Mouse (Mus musculus) embryonic facial prominence, embryonic 14.5 days (tissue): ENCODE data around the gene Gm38655. TPM values are rescaled to one million over a fixed set of nuclear protein-coding genes. Genes with fewer than 3 reads are reported as not detected.

Experiments
- ATAC-seq: fragments of 200-750 bp; cut with Nextera tagmentation; 2 replicates; pipeline ENCODE4 v1.8.0; 2017; ENCODE audit warnings: low read depth, moderate number of reproducible peaks, moderate TSS enrichment
- DNase-seq: peaks from one replicate; pipeline ENCODE4 v3.0.0-alpha.2; 2015; ENCODE audit warnings: low spot score
- H3K27ac ChIP-seq: fragments of 300-500 bp; sonication (generic); replicated peaks from 2 replicates; pipeline ENCODE4 v1.5.1; 2014; ENCODE audit warnings: low read depth, mild to moderate bottlenecking, low read length, moderate library complexity
- H3K27me3 ChIP-seq: fragments of 300-500 bp; sonication (generic); replicated peaks from 2 replicates; pipeline ENCODE4 v1.6.1; 2014; ENCODE audit warnings: low read length; ENCODE audit not compliant: control insufficient read depth, insufficient read depth
- H3K36me3 ChIP-seq: fragments of 300-500 bp; sonication (generic); 2 replicates; pipeline ENCODE4 v1.6.1; 2014; ENCODE audit warnings: low read length, mixed read lengths; ENCODE audit not compliant: control insufficient read depth, insufficient read depth
- H3K4me1 ChIP-seq: fragments of 300-500 bp; sonication (generic); 2 replicates; pipeline ENCODE4 v1.6.1; 2014; ENCODE audit warnings: antibody characterized with exemption, low read length; ENCODE audit not compliant: control insufficient read depth, insufficient read depth
- H3K4me2 ChIP-seq: fragments of 300-500 bp; sonication (generic); 2 replicates; pipeline ENCODE4 v1.6.1; 2014; ENCODE audit warnings: low read depth, mild to moderate bottlenecking, low read length, moderate library complexity, mixed read lengths
- H3K4me3 ChIP-seq: fragments of 300-500 bp; sonication (generic); 2 replicates; pipeline ENCODE4 v1.5.1; 2014; ENCODE audit warnings: low read depth, mild to moderate bottlenecking, low read length
- H3K9ac ChIP-seq: fragments of 300-500 bp; sonication (generic); 2 replicates; pipeline ENCODE4 v1.6.1; 2014; ENCODE audit warnings: low read depth, mild to moderate bottlenecking, low read length, moderate library complexity, mixed read lengths
- H3K9me3 ChIP-seq: fragments of 300-500 bp; sonication (generic); 2 replicates; pipeline ENCODE4 v1.6.1; 2016; ENCODE audit warnings: low read length; ENCODE audit not compliant: control insufficient read depth
- WGBS: fragments of 180-500 bp; shearing (Covaris S2); extraction: QIAGEN DNeasy Blood & Tissue Kit; methylation state at CpG from one replicate; pipeline ENCODE4 v1.1.7; 2014; 5-methylcytosine and 5-hydroxymethylcytosine counted together
- polyA plus RNA-seq: library from polyadenylated mRNA; unstranded; fragments of >200 nt; fragmentation: Nextera tagmentation; extraction: Ambion mirVana; gene quantifications from 2 replicates; pipeline ENCODE4 v1.2.1, GENCODE M21; 2014

Gm38655 gene
- polyA plus RNA-seq, 1 experiment from 2014 or later = 0.25 TPM

DNA sequence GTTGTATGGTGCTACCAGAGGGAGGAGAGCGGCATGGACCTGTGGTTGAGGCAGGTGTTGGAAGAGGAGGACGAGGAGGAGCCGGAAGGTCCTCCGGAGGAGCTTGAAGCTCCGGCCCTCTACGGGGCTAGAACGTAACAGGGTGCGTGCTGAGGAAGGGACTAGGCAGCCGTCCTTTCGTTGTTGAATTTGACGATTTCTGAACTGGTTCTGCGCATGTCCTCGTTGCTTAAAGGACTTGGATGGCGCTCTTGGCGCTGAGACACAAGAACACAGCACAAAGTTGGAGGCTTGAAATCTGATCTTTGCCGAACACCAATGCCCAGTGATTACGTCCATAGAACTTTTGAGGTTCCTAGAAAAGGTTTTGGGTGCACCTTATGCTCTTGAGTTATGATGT lies 9.7 kb upstream of the Gm38655 start:
- Histone ChIP-seq H3K4me3 (peak overlapping the region; percentile 97), H3K36me3 (peaks cover 6% of the 10 kb centered on the region; the same call in 1 of the 2 replicates), H3K27ac (peak overlapping the region; percentile 96; the same call in 1 of the 2 replicates), H3K27me3 (no peaks in the 10 kb centered on the region), H3K4me1 (peaks cover 15% of the 10 kb centered on the region), H3K9ac (peak overlapping the region; percentile 88), H3K9me3 (no peaks in the 10 kb centered on the region), H3K4me2 (peak overlapping the region; percentile 100)
- peak; percentile 8; the same call in 1 of the 2 replicates for ATAC-seq
- 8% methylated on average over 17 of the region's 17 CpGs for WGBS
- no peak for DNase-seq

GRCm38 (mm10) chr17:25184129-25184691 lies 8.9 kb upstream of the Gm38655 start, which contains the start of gene BC003965:
Gene BC003965 (plus strand): TSS chr17:25184554.
- peaks cover 6% of the 10 kb centered on the region; the same call in 1 of the 2 replicates for H3K36me3 ChIP-seq
- peak; percentile 99 for DNase-seq
- no peaks in the 10 kb centered on the region for H3K27me3 ChIP-seq
- WGBS = under 1% methylated on average over 50 of the region's 50 CpGs
- H3K4me1 ChIP-seq = peaks cover 7% of the 10 kb centered on the region
- H3K4me3 ChIP-seq = peak within 1 kb of the TSS; percentile 97
- peak; percentile 90 for ATAC-seq
- H3K9ac ChIP-seq = peak within 1 kb of the TSS; percentile 88
- H3K27ac ChIP-seq = peak within 1 kb of the TSS; percentile 96
- H3K9me3 ChIP-seq = no peaks in the 10 kb centered on the region
- peak within 1 kb of the TSS; percentile 100 for H3K4me2 ChIP-seq

- peak overlapping the region; percentile 97 for H3K4me3 ChIP-seq
- no peak for DNase-seq
- peak overlapping the region; percentile 100 for H3K4me2 ChIP-seq
- peaks cover 6% of the 10 kb centered on the region for H3K4me1 ChIP-seq
- no peaks in the 10 kb centered on the region for H3K27me3 ChIP-seq
- H3K27ac ChIP-seq = no peak overlapping the region
- H3K36me3 ChIP-seq = peaks cover 6% of the 10 kb centered on the region; the same call in 1 of the 2 replicates
- H3K9ac ChIP-seq = no peak overlapping the region
- ATAC-seq = no peak
- H3K9me3 ChIP-seq = no peaks in the 10 kb centered on the region
Observed at GRCm38 (mm10) chr17:25183232-25183631, 8.0 kb upstream of the Gm38655 start.

DNA sequence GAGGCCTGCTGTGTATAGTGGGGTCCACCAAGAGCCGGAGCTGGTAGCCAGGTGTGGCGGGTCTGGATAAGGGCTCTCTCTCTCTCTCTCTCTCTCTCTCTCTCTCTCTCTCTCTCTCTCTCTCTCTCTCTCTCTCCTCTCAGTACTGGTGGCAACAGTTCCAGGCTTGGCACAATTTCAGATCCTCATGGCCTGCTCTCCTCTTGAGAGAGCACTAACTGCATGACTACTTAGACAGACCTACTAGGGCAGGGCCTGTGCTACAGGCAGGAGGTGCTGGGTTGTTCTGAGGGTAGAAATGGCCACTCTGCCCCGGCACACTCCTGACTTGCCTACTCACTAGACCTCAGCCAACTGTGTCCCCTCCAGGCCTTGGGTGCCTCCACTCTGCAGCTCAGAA lies 2.7 kb downstream of the Gm38655 start:
- H3K4me3 ChIP-seq = no peak overlapping the region
- no peak overlapping the region for H3K4me2 ChIP-seq
- no peaks in the 10 kb centered on the region for H3K9me3 ChIP-seq
- no peaks in the 10 kb centered on the region for H3K27me3 ChIP-seq
- 84% methylated on average over 3 of the region's 3 CpGs for WGBS
- no peaks in the 10 kb centered on the region for H3K36me3 ChIP-seq
- DNase-seq (no peak), ATAC-seq (no peak)
- H3K27ac ChIP-seq = no peak overlapping the region
- H3K9ac ChIP-seq = no peak overlapping the region
- no peaks in the 10 kb centered on the region for H3K4me1 ChIP-seq

GRCm38 (mm10) chr17:25169706-25170105 lies 5.6 kb downstream of the Gm38655 start:
- Histone ChIP-seq H3K4me2 (no peak overlapping the region), H3K36me3 (no peaks in the 10 kb centered on the region), H3K9me3 (no peaks in the 10 kb centered on the region), H3K27ac (no peak overlapping the region), H3K4me3 (no peak overlapping the region), H3K9ac (no peak overlapping the region), H3K27me3 (no peaks in the 10 kb centered on the region), H3K4me1 (no peaks in the 10 kb centered on the region)
- DNase-seq (peak; percentile 23), ATAC-seq (peak; percentile 61; the same call in 1 of the 2 replicates)
- 94% methylated on average over 2 of the region's 2 CpGs for WGBS

GRCm38 (mm10) chr17:25165970-25166671 lies 9.2 kb downstream of the Gm38655 start:
- DNase-seq (no peak), ATAC-seq (no peak)
- H3K36me3 ChIP-seq = peaks cover 11% of the 10 kb centered on the region; the same call in 1 of the 2 replicates
- H3K27ac ChIP-seq = no peak overlapping the region
- WGBS = 52% methylated on average over 5 of the region's 6 CpGs
- no peaks in the 10 kb centered on the region for H3K4me1 ChIP-seq
- no peak overlapping the region for H3K4me2 ChIP-seq
- no peak overlapping the region for H3K4me3 ChIP-seq
- no peaks in the 10 kb centered on the region for H3K9me3 ChIP-seq
- no peaks in the 10 kb centered on the region for H3K27me3 ChIP-seq
- no peak overlapping the region for H3K9ac ChIP-seq

GRCm38 (mm10) chr17:25164770-25165169 lies 10.5 kb downstream of the Gm38655 start:
- Histone ChIP-seq H3K4me3 (no peak overlapping the region), H3K9ac (no peak overlapping the region), H3K36me3 (peaks cover 25% of the 10 kb centered on the region; the same call in 1 of the 2 replicates), H3K9me3 (no peaks in the 10 kb centered on the region), H3K4me2 (no peak overlapping the region), H3K4me1 (no peaks in the 10 kb centered on the region), H3K27ac (no peak overlapping the region; the same call in 1 of the 2 replicates), H3K27me3 (no peaks in the 10 kb centered on the region)
- 81% methylated on average over 3 of the region's 3 CpGs for WGBS
- ATAC-seq (no peak), DNase-seq (peak; percentile 35)

- ATAC-seq (no peak), DNase-seq (no peak)
- WGBS = 74% methylated on average over 7 of the region's 7 CpGs
- Histone ChIP-seq H3K4me2 (no peak overlapping the region), H3K9ac (no peak overlapping the region), H3K4me3 (no peak overlapping the region), H3K27ac (no peak overlapping the region), H3K27me3 (no peaks in the 10 kb centered on the region), H3K4me1 (no peaks in the 10 kb centered on the region), H3K36me3 (peaks cover 34% of the 10 kb centered on the region; the same call in 1 of the 2 replicates), H3K9me3 (no peaks in the 10 kb centered on the region)
Observed at GRCm38 (mm10) chr17:25163387-25163786, 11.9 kb downstream of the Gm38655 start.
